Mouse (Mus musculus) G1E (cell line): ENCODE results near the gene Radil.

Source experiments
- CTCF ChIP-seq: IDR thresholded peaks from 2 replicates; pipeline ENCODE4 v1.5.1; 2012; ENCODE audit warnings: low read depth, low read length, inconsistent platforms, mixed read lengths
- GATA1 ChIP-seq: IDR thresholded peaks from 2 replicates; pipeline ENCODE4 v1.6.1; 2012; ENCODE audit warnings: borderline replicate concordance, low read length, inconsistent platforms, mixed read lengths
- POLR2AphosphoS5 ChIP-seq: IDR thresholded peaks from 2 replicates; pipeline ENCODE4 v1.6.1; 2012; ENCODE audit warnings: low read depth, low read length, inconsistent platforms; ENCODE audit not compliant: insufficient replicate concordance
- TAL1 ChIP-seq: conservative IDR thresholded peaks from 2 replicates; pipeline ENCODE4 v1.6.1; 2012; ENCODE audit warnings: low read depth, low read length, inconsistent platforms, mixed read lengths

GRCm38 (mm10) chr5:142597648-142598390 is 46.9 kb upstream of the Radil start:
- TF ChIP-seq GATA1 (no peak), CTCF (no peak), POLR2AphosphoS5 (no peak), TAL1 (no peak)
